Mouse (Mus musculus) Patski (cell line): ENCODE results near the gene Arsb. TPM values are rescaled to one million over a fixed set of nuclear protein-coding genes. Genes with fewer than 3 reads are reported as not detected.

Experiments
- ATAC-seq: fragments of 100-300 bp; one replicate; pipeline ENCODE4 v1.8.0; 2021
- CTCF ChIA-PET: fragments of 350-600 bp; sonication (Branson Sonifier 250); formaldehyde crosslinking; loops from one replicate; lab custom pipeline; 2022; ENCODE audit warnings: inconsistent platforms; lab: Charles Lee
- POLR2A ChIA-PET: fragments of 350-600 bp; sonication (Branson Sonifier 250); formaldehyde crosslinking; loops from one replicate; lab custom pipeline; 2022; ENCODE audit warnings: antibody characterized with exemption, inconsistent platforms; lab: Charles Lee
- DNase-seq: peaks from one replicate; pipeline ENCODE4 v3.0.0-alpha.2; 2011; ENCODE audit warnings: low read depth, low spot score
- H3K27me3 ChIP-seq: fragments of 371-371 bp; one replicate; pipeline ENCODE4 v1.5.1; 2021
- CTCF ChIP-seq: fragments of 100-300 bp; IDR thresholded peaks from one replicate; pipeline ENCODE4 v1.5.1; 2021
- in situ Hi-C: fragments of 300-500 bp; cut with MboI; formaldehyde crosslinking; loops from 3 replicates; pipeline ENCODE4 v1.11.1; 2018; ENCODE audit warnings: low pct_unique_long_range_greater_than_20kb, mixed read lengths
- polyA plus RNA-seq: library from polyadenylated mRNA; unstranded; gene quantifications from one replicate; pipeline ENCODE4 v1.2.3, GENCODE M21; 2021

The Arsb gene
- 82.1 TPM for polyA plus RNA-seq

- CTCF ChIA-PET: interaction anchor here (0.6 kb wide), 1 partner anchor 294 kb away, joined by 3 read pairs; no protein-coding TSS in a partner anchor
- DNase-seq (peak; percentile 31), ATAC-seq (peak; percentile 95)
- no peaks in the 10 kb centered on the region for H3K27me3 ChIP-seq
- in situ Hi-C loops: loop anchor here (25.0 kb wide), 1 partner anchor 1166 kb away; no protein-coding TSS in a partner anchor
- POLR2A ChIA-PET: no interaction called here
- peak; percentile 71 for TF ChIP-seq CTCF
These were observed at the start of gene Arsb for GRCm38 (mm10) chr13:93771588-93772278. Arsb (plus strand) TSS chr13:93771630.

GRCm38 (mm10) chr13:93721916-93722315, 49.5 kb upstream of the Arsb start:
- DNase-seq (no peak), ATAC-seq (no peak)
- POLR2A ChIA-PET: no interaction called here
- H3K27me3 ChIP-seq: peaks cover 34% of the 10 kb centered on the region
- CTCF ChIA-PET: no interaction called here
- no peak for TF ChIP-seq CTCF
- in situ Hi-C loops: loop anchor here (25.0 kb wide), 1 partner anchor 960 kb away; no protein-coding TSS in a partner anchor

- POLR2A ChIA-PET: interaction anchor here (0.8 kb wide), 1 partner anchor 417 kb away, joined by 3 read pairs; no protein-coding TSS in a partner anchor
- in situ Hi-C loops: loop anchor here (25.0 kb wide), 1 partner anchor 961 kb away; no protein-coding TSS in a partner anchor
These were observed 48.0 kb upstream of the Arsb start for GRCm38 (mm10) chr13:93723455-93723854.

GRCm38 (mm10) chr13:93724206-93724605, 47.2 kb upstream of the Arsb start:
- peak; percentile 83 for TF ChIP-seq CTCF
- ATAC-seq (no peak), DNase-seq (no peak)
- CTCF ChIA-PET: interaction anchor here (0.8 to 1.3 kb wide), 3 partner anchors 21 to 35 kb away, joined by 3 to 4 read pairs (median 3); no protein-coding TSS in a partner anchor
- peaks cover 36% of the 10 kb centered on the region for H3K27me3 ChIP-seq
- POLR2A ChIA-PET: no interaction called here
- in situ Hi-C loops: loop anchor here (25.0 kb wide), 1 partner anchor 962 kb away; no protein-coding TSS in a partner anchor

More at GRCm38 (mm10) chr13:93723455-93723854, 48.0 kb upstream of the Arsb start:
- peaks cover 36% of the 10 kb centered on the region for H3K27me3 ChIP-seq
- CTCF ChIA-PET: interaction anchor here (1.3 kb wide), 1 partner anchor 20 kb away, joined by 3 read pairs; no protein-coding TSS in a partner anchor
- ATAC-seq (no peak), DNase-seq (no peak)
- no peak for TF ChIP-seq CTCF

- H3K27me3 ChIP-seq: peaks cover 14% of the 10 kb centered on the region
- in situ Hi-C loops: no loop called here
- ChIA-PET CTCF (interaction anchor here (0.9 kb wide), 1 partner anchor 17 kb away, joined by 3 read pairs; no protein-coding TSS in a partner anchor), POLR2A (no interaction called here)
- TF ChIP-seq CTCF: no peak
- DNase-seq: no peak
- ATAC-seq: no peak
These were observed 36.2 kb upstream of the Arsb start for GRCm38 (mm10) chr13:93735131-93735636.

GRCm38 (mm10) chr13:93744118-93744517, 27.3 kb upstream of the Arsb start:
- CTCF ChIA-PET: no interaction called here
- POLR2A ChIA-PET: interaction anchor here (0.7 kb wide), 1 partner anchor 21 kb away, joined by 3 read pairs; no protein-coding TSS in a partner anchor
- in situ Hi-C loops: no loop called here
- DNase-seq (no peak), ATAC-seq (no peak)
- TF ChIP-seq CTCF: no peak
- H3K27me3 ChIP-seq: no peaks in the 10 kb centered on the region

- in situ Hi-C loops: loop anchor here (25.0 kb wide), 1 partner anchor 1185 kb away; no protein-coding TSS in a partner anchor
These were observed 18.6 kb upstream of the Arsb start for GRCm38 (mm10) chr13:93752597-93753400.

GRCm38 (mm10) chr13:93755084-93755483, 16.3 kb upstream of the Arsb start:
- ChIA-PET POLR2A (interaction anchor here (0.6 kb wide), 1 partner anchor 1346 kb away, joined by 3 read pairs; no protein-coding TSS in a partner anchor), CTCF (interaction anchor here (1.4 kb wide), 1 partner anchor 10 kb away, joined by 4 read pairs; no protein-coding TSS in a partner anchor)
- in situ Hi-C loops: loop anchor here (25.0 kb wide), 1 partner anchor 1182 kb away; no protein-coding TSS in a partner anchor
- H3K27me3 ChIP-seq: peaks cover 5% of the 10 kb centered on the region
- ATAC-seq (no peak), DNase-seq (no peak)
- TF ChIP-seq CTCF: no peak

More at GRCm38 (mm10) chr13:93752597-93753400, 18.6 kb upstream of the Arsb start:
- H3K27me3 ChIP-seq: peaks cover 5% of the 10 kb centered on the region
- ATAC-seq: no peak
- POLR2A ChIA-PET: interaction anchor here (0.7 kb wide), 1 partner anchor 496 kb away, joined by 3 read pairs; no protein-coding TSS in a partner anchor
- DNase-seq: no peak
- CTCF ChIA-PET: interaction anchor here (1.3 to 2.4 kb wide), 2 partner anchors 12 to 17 kb away, joined by 3 to 9 read pairs; no protein-coding TSS in a partner anchor
- TF ChIP-seq CTCF: no peak

GRCm38 (mm10) chr13:93756674-93757073, 14.8 kb upstream of the Arsb start:
- ChIA-PET CTCF (interaction anchor here (2.1 kb wide), 1 partner anchor 10 kb away, joined by 5 read pairs; no protein-coding TSS in a partner anchor), POLR2A (no interaction called here)
- in situ Hi-C loops: loop anchor here (25.0 kb wide), 1 partner anchor 1181 kb away; no protein-coding TSS in a partner anchor
- ATAC-seq (no peak), DNase-seq (no peak)
- peaks cover 5% of the 10 kb centered on the region for H3K27me3 ChIP-seq
- no peak for TF ChIP-seq CTCF
